Mouse (Mus musculus) 3134 (cell line): ENCODE results near the gene Adam1b.

Source experiments
- DNase-seq: peaks from one replicate; pipeline ENCODE4 v3.0.0-alpha.2; 2011; ENCODE audit warnings: low spot score; ENCODE audit not compliant: insufficient read length; ENCODE audit errors: extremely low read depth

Gene Adam1b

DNA sequence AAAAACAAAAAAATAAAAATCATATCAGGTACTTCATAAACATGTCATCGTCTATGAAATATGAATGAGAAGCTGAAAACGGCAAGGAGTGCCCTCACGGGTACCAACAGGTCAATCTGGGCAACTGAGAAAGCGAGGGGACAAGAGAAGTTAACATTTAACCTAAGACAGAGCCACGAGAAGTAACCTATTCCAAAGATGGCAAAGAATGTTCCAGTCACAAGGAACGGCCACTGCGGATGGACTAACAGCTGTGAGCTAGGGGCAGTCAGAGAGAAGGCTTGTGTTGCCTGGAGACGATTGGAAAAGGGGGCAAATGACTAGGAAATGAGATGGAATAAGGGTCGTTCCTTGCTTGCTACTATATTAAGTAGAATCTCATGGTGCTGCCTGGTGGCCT, 52.8 kb downstream of the Adam1b start:
- no peak for DNase-seq
